Mouse (Mus musculus): ENCODE results near the gene Wnt10a. TPM values are rescaled to one million over a fixed set of nuclear protein-coding genes. Genes with fewer than 3 reads are reported as not detected.
"Not testable (repeated sequence)": the region's sequence is repeated elsewhere in the genome, so short reads cannot be mapped to it uniquely, and the experiment has no call there.

Gene Wnt10a
- polyA plus RNA-seq, 1 experiment from 2014 or later, result not detected

GRCm38 (mm10) chr1:74817219-74817618 lies 25.9 kb downstream of the Wnt10a start:
- H3K9ac ChIP-seq, result peak overlapping the region; percentile 79
- H3K36me3 ChIP-seq, result no peaks in the 10 kb centered on the region
- H3K4me2 ChIP-seq, result peak overlapping the region; percentile 74
- H3K4me3 ChIP-seq (replicated peaks), result peak overlapping the region; percentile 72
- no peak overlapping the region for H3K27ac ChIP-seq
- ATAC-seq (ENCODE audit: low read depth), result 0 out of 2 replicates have a peak, but pooled peaks have one; percentile 11
- H3K4me1 ChIP-seq (replicated peaks), result peaks cover 10% of the 10 kb centered on the region; the same call in 1 of the 2 replicates
- no peaks in the 10 kb centered on the region for H3K9me3 ChIP-seq (replicated peaks)
- H3K27me3 ChIP-seq, result peaks cover 9% of the 10 kb centered on the region
- 15% methylated on average over 14 of the region's 14 CpGs for WGBS (ENCODE audit: insufficient replicate concordance)
- DNase-seq, result no peak

GRCm38 (mm10) chr1:74818509-74818908 lies 27.2 kb downstream of the Wnt10a start:
- ATAC-seq (ENCODE audit: low read depth) (no peak), DNase-seq (no peak)
- Histone ChIP-seq H3K27ac (no peak overlapping the region), H3K4me2 (no peak overlapping the region), H3K9me3 (replicated peaks) (no peaks in the 10 kb centered on the region), H3K27me3 (peaks cover 3% of the 10 kb centered on the region; the same call in 1 of the 2 replicates), H3K4me1 (replicated peaks) (peaks cover 10% of the 10 kb centered on the region; the same call in 1 of the 2 replicates), H3K4me3 (replicated peaks) (no peak overlapping the region), H3K36me3 (no peaks in the 10 kb centered on the region), H3K9ac (no peak overlapping the region)
- WGBS (ENCODE audit: insufficient replicate concordance), result 67% methylated on average over 1 of the region's 1 CpGs

GRCm38 (mm10) chr1:74823598-74823997 lies 32.3 kb downstream of the Wnt10a start:
- WGBS (ENCODE audit: insufficient replicate concordance), result 78% methylated on average over 4 of the region's 4 CpGs
- H3K27me3 ChIP-seq; H3K27ac ChIP-seq; H3K4me2 ChIP-seq; H3K36me3 ChIP-seq; H3K9ac ChIP-seq; H3K9me3 ChIP-seq (replicated peaks); H3K4me1 ChIP-seq (replicated peaks); DNase-seq; ATAC-seq (ENCODE audit: low read depth); H3K4me3 ChIP-seq (replicated peaks): not testable (repeated sequence)

- Histone ChIP-seq H3K9ac (no peak overlapping the region), H3K4me2 (no peak overlapping the region), H3K4me3 (replicated peaks) (no peak overlapping the region), H3K36me3 (no peaks in the 10 kb centered on the region), H3K4me1 (replicated peaks) (no peaks in the 10 kb centered on the region), H3K27ac (no peak overlapping the region), H3K9me3 (replicated peaks) (no peaks in the 10 kb centered on the region), H3K27me3 (no peaks in the 10 kb centered on the region)
- no peak for ATAC-seq (ENCODE audit: low read depth)
- 38% methylated on average over 14 of the region's 14 CpGs for WGBS (ENCODE audit: insufficient replicate concordance)
- no peak for DNase-seq
Measured at GRCm38 (mm10) chr1:74824518-74825302, 33.4 kb downstream of the Wnt10a start.

GRCm38 (mm10) chr1:74830061-74830460 lies 38.7 kb downstream of the Wnt10a start:
- Histone ChIP-seq H3K4me2 (no peak overlapping the region), H3K27ac (no peak overlapping the region), H3K36me3 (no peaks in the 10 kb centered on the region), H3K4me3 (replicated peaks) (no peak overlapping the region), H3K9ac (no peak overlapping the region), H3K4me1 (replicated peaks) (no peaks in the 10 kb centered on the region), H3K27me3 (no peaks in the 10 kb centered on the region), H3K9me3 (replicated peaks) (no peaks in the 10 kb centered on the region)
- WGBS (ENCODE audit: insufficient replicate concordance), result 46% methylated on average over 9 of the region's 9 CpGs
- DNase-seq (no peak), ATAC-seq (ENCODE audit: low read depth) (no peak)

GRCm38 (mm10) chr1:74833255-74833654 lies 41.9 kb downstream of the Wnt10a start:
- Histone ChIP-seq H3K4me2 (no peak overlapping the region), H3K4me1 (replicated peaks) (no peaks in the 10 kb centered on the region), H3K4me3 (replicated peaks) (no peak overlapping the region), H3K27ac (no peak overlapping the region), H3K36me3 (no peaks in the 10 kb centered on the region), H3K9ac (no peak overlapping the region), H3K27me3 (no peaks in the 10 kb centered on the region), H3K9me3 (replicated peaks) (no peaks in the 10 kb centered on the region)
- 53% methylated on average over 3 of the region's 3 CpGs for WGBS (ENCODE audit: insufficient replicate concordance)
- ATAC-seq (ENCODE audit: low read depth) (no peak), DNase-seq (no peak)

- WGBS (ENCODE audit: insufficient replicate concordance), result 70% methylated on average over 5 of the region's 5 CpGs
- H3K9ac ChIP-seq, result no peak overlapping the region
- peaks cover 17% of the 10 kb centered on the region for H3K27me3 ChIP-seq
- H3K27ac ChIP-seq, result no peak overlapping the region
- H3K9me3 ChIP-seq (replicated peaks), result no peaks in the 10 kb centered on the region
- no peak overlapping the region for H3K4me3 ChIP-seq (replicated peaks)
- H3K4me1 ChIP-seq (replicated peaks), result no peaks in the 10 kb centered on the region
- DNase-seq (no peak), ATAC-seq (ENCODE audit: low read depth) (no peak)
- H3K4me2 ChIP-seq, result no peak overlapping the region
- no peaks in the 10 kb centered on the region for H3K36me3 ChIP-seq
Measured at GRCm38 (mm10) chr1:74843090-74843489, 51.8 kb downstream of the Wnt10a start.

- no peak overlapping the region for H3K9ac ChIP-seq
- DNase-seq (no peak), ATAC-seq (ENCODE audit: low read depth) (no peak)
- no peak overlapping the region for H3K4me2 ChIP-seq
- H3K36me3 ChIP-seq, result no peaks in the 10 kb centered on the region
- no peak overlapping the region for H3K4me3 ChIP-seq (replicated peaks)
- H3K4me1 ChIP-seq (replicated peaks), result no peaks in the 10 kb centered on the region
- no peak overlapping the region for H3K27ac ChIP-seq
- 25% methylated on average over 9 of the region's 9 CpGs for WGBS (ENCODE audit: insufficient replicate concordance)
- peaks cover 47% of the 10 kb centered on the region for H3K27me3 ChIP-seq
- H3K9me3 ChIP-seq (replicated peaks), result no peaks in the 10 kb centered on the region
Measured at GRCm38 (mm10) chr1:74846341-74846740, 55.0 kb downstream of the Wnt10a start.

- H3K4me1 ChIP-seq (replicated peaks), result no peaks in the 10 kb centered on the region
- WGBS (ENCODE audit: insufficient replicate concordance), result 40% methylated on average over 5 of the region's 5 CpGs
- H3K27ac ChIP-seq, result no peak overlapping the region
- no peak overlapping the region for H3K4me3 ChIP-seq (replicated peaks)
- no peak overlapping the region for H3K4me2 ChIP-seq
- no peak overlapping the region for H3K9ac ChIP-seq
- H3K27me3 ChIP-seq, result peaks cover 69% of the 10 kb centered on the region
- no peaks in the 10 kb centered on the region for H3K36me3 ChIP-seq
- no peaks in the 10 kb centered on the region for H3K9me3 ChIP-seq (replicated peaks)
- DNase-seq, result no peak
- ATAC-seq (ENCODE audit: low read depth), result no peak
Measured at GRCm38 (mm10) chr1:74848946-74849345, 57.6 kb downstream of the Wnt10a start.

- H3K4me2 ChIP-seq, result no peak overlapping the region
- no peak overlapping the region for H3K9ac ChIP-seq
- H3K36me3 ChIP-seq, result no peaks in the 10 kb centered on the region
- ATAC-seq (ENCODE audit: low read depth) (no peak), DNase-seq (no peak)
- WGBS (ENCODE audit: insufficient replicate concordance), result 14% methylated on average over 6 of the region's 6 CpGs
- H3K4me3 ChIP-seq (replicated peaks), result no peak overlapping the region
- H3K27ac ChIP-seq, result no peak overlapping the region
- H3K9me3 ChIP-seq (replicated peaks), result no peaks in the 10 kb centered on the region
- H3K4me1 ChIP-seq (replicated peaks), result peaks cover 5% of the 10 kb centered on the region
- peaks cover 75% of the 10 kb centered on the region for H3K27me3 ChIP-seq
Measured at GRCm38 (mm10) chr1:74850251-74850650, 58.9 kb downstream of the Wnt10a start.

GRCm38 (mm10) chr1:74851001-74851775 lies 59.9 kb downstream of the Wnt10a start:
- peaks cover 84% of the 10 kb centered on the region for H3K27me3 ChIP-seq
- no peak overlapping the region for H3K9ac ChIP-seq
- no peak overlapping the region for H3K4me2 ChIP-seq
- H3K4me3 ChIP-seq (replicated peaks), result no peak overlapping the region
- peaks cover 14% of the 10 kb centered on the region for H3K4me1 ChIP-seq (replicated peaks)
- WGBS (ENCODE audit: insufficient replicate concordance), result 5% methylated on average over 6 of the region's 6 CpGs
- no peak overlapping the region for H3K27ac ChIP-seq
- H3K9me3 ChIP-seq (replicated peaks), result no peaks in the 10 kb centered on the region
- ATAC-seq (ENCODE audit: low read depth) (no peak), DNase-seq (no peak)
- H3K36me3 ChIP-seq, result no peaks in the 10 kb centered on the region
